Mouse (Mus musculus) gastrocnemius, postnatal 4 days (tissue): Measurements from ENCODE around the gene Zfp839. TPM values are rescaled to one million over a fixed set of nuclear protein-coding genes. Genes with fewer than 3 reads are reported as not detected.

Experiments used
- DNase-seq, 2 experiments: peaks; one replicate each; pipeline ENCODE4 v3.0.0; 2021 to 2022; ENCODE audit warnings: low spot score in 2 of 2, mixed read lengths in 2 of 2
- long read RNA-seq, 2 experiments: library from polyadenylated mRNA; stranded (forward); transcript quantifications; one replicate each; pipeline ENCODE4 v2.0.0; 2021
- total RNA-seq, 2 experiments: library from RNA; stranded (reverse); gene quantifications; 2 replicates each; pipeline ENCODE4 v1.2.3; 2021

The Zfp839 gene
- 1 to 10 TPM; 7.4 to 8.0 TPM for total RNA-seq
- long read RNA-seq, experiment 1, partial matches to known transcripts = 0 of 5 reads
- long read RNA-seq, experiment 1, other reads (novel, unspliced or antisense) = 3 of 5 reads
- long read RNA-seq, experiment 2, partial matches to known transcripts = 1 of 13 reads
- long read RNA-seq, experiment 2, other reads (novel, unspliced or antisense) = 6 of 13 reads

- peak; percentile 75 to 85 for DNase-seq
Measured at GRCm38 (mm10) chr12:110850010-110850928, at the start of gene Zfp839. TSS of gene Zfp839 (plus strand) at chr12:110850253.

GRCm38 (mm10) chr12:110801876-110802464, 48.1 kb upstream of the Zfp839 start:
- DNase-seq = no peak

GRCm38 (mm10) chr12:110802674-110803297, 47.3 kb upstream of the Zfp839 start:
- no peak for DNase-seq

GRCm38 (mm10) chr12:110804261-110804660, 45.8 kb upstream of the Zfp839 start:
- DNase-seq = no peak

- DNase-seq = no peak
Measured at GRCm38 (mm10) chr12:110806301-110806970, 43.6 kb upstream of the Zfp839 start.

- no peak for DNase-seq
Measured at GRCm38 (mm10) chr12:110808430-110808829, 41.6 kb upstream of the Zfp839 start.

GRCm38 (mm10) chr12:110808848-110809247, 41.2 kb upstream of the Zfp839 start:
- no peak for DNase-seq

GRCm38 (mm10) chr12:110813132-110813531, 36.9 kb upstream of the Zfp839 start:
- DNase-seq = no peak

- no peak for DNase-seq
Measured at GRCm38 (mm10) chr12:110813624-110814023, 36.4 kb upstream of the Zfp839 start.

- DNase-seq = no peak
Measured at GRCm38 (mm10) chr12:110814924-110815323, 35.1 kb upstream of the Zfp839 start.

- DNase-seq = no peak
Measured at GRCm38 (mm10) chr12:110816833-110817232, 33.2 kb upstream of the Zfp839 start.

GRCm38 (mm10) chr12:110819367-110819766, 30.7 kb upstream of the Zfp839 start:
- DNase-seq = no peak

- DNase-seq = no peak
Measured at GRCm38 (mm10) chr12:110821787-110822186, 28.3 kb upstream of the Zfp839 start.

- no peak for DNase-seq
Measured at GRCm38 (mm10) chr12:110822366-110822765, 27.7 kb upstream of the Zfp839 start.

GRCm38 (mm10) chr12:110828908-110829307, 21.1 kb upstream of the Zfp839 start:
- no peak for DNase-seq

GRCm38 (mm10) chr12:110830293-110831024, 19.6 kb upstream of the Zfp839 start:
- DNase-seq = no peak

GRCm38 (mm10) chr12:110835182-110835581, 14.9 kb upstream of the Zfp839 start:
- DNase-seq = no peak

- DNase-seq = no peak
Measured at GRCm38 (mm10) chr12:110836729-110837128, 13.3 kb upstream of the Zfp839 start.

- no peak for DNase-seq
Measured at GRCm38 (mm10) chr12:110837192-110837841, 12.7 kb upstream of the Zfp839 start.

- no peak for DNase-seq
Measured at GRCm38 (mm10) chr12:110837850-110838249, 12.2 kb upstream of the Zfp839 start.
